Mouse (Mus musculus) G1E-ER4 (cell line): ENCODE data around the gene Cib4. TPM values are rescaled to one million over a fixed set of nuclear protein-coding genes. Genes with fewer than 3 reads are reported as not detected.

Experiments used
- GATA1 ChIP-seq: IDR thresholded peaks from one replicate; pipeline ENCODE4 v1.8.0; 2012; ENCODE audit warnings: low read length, inconsistent platforms
- polyA plus RNA-seq: library from polyadenylated mRNA; stranded (reverse); fragments of >175 nt; gene quantifications from 2 replicates; pipeline ENCODE4 v1.2.3, GENCODE M21; 2012

Cib4 gene
- polyA plus RNA-seq, 1 experiment: not detected

DNA sequence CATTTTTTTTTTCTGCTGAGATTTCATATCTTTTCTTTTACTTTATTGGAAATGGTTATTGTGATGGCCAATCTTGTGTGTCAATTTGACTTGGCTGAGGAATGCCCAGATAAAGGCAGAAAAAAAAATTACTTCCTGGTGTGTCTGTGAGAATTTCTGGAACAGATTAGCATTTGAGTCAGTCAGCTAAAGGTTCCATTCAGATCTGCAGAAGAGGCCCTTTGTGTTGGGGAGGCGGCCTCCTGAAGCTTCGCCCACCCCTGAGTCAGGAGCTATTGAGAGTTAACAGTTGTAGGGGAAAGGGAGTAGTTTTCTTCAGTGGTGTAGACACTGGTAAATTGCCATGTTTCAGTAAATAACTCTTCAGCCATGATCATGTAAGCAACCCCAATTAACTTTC is 50.3 kb downstream of the Cib4 start:
- TF ChIP-seq GATA1: no peak

DNA sequence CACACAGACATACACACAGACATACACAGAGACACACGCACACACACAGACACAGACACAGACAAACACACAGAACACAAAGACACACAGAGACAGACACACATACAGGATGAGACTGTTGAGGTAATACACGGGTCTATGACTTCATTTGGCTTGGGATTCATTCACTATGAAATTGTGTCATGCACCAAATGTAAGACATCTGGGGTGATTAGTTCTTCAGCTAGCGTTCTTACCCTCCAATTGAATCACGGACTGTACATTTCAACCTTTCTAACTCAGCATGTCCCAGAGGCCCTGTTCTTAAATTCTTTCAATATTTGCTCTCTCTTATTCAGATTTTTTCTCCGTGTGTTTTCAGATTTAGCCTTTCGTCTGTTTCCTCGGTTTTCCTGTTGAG is 51.0 kb downstream of the Cib4 start:
- TF ChIP-seq GATA1: no peak

DNA sequence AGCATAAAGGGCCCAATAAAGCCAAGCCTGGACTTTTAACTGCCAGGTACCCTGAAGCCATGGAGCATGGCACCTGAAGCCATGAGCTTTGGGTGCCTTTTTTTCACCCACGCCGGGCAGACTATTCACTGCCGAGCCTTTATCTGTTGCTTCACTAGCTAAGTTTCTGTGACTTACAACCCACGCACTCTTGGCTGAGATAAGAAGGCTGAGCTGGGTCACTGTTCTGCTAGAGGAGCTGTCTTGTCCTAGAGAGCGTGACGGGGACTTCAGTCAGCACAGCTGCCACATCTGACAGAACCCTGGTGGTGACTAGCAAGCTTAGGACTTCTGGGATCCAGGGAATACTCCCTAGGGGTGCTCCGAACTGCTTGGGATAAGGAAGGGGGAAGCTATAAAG is 51.9 kb downstream of the Cib4 start:
- no peak for TF ChIP-seq GATA1

DNA sequence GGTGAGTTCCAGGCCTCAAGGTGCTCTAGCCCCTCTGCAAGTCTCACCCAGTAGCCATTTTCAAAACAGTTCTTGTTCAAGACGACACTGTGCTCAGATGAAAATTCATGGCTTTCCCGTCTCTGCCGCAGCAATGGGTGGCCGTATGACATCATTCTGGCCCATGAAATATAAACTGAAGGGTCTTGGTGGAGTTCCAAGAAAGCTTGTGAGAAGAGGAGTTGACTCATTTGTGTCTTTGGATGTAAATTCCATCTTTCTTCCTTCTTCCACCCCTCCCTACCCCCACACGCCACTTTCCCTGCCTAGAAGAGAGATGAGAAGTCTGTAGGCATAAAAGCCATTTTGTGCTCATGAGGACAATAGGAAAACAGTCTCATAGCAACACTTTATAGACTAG is 54.8 kb downstream of the Cib4 start:
- no peak for TF ChIP-seq GATA1

DNA sequence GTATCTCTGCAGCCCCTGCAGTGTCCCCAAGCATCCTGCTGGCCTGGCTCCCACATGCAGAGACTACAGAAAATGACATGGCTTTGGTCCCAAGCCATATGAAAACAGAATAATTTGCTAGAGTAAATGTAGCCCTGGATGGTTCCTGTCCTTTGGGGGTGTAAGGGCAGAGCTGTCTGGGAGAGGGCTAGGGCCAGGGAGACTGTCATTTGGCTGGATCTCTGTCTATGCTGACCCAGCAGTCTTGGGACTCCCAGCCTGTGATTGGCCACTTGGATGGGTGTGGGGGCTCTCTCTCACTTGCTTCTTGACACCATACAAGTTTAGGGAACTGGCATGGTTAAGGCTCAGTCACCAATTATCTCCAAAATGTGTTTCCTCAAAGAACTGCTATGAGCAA is 55.4 kb downstream of the Cib4 start:
- TF ChIP-seq GATA1: no peak

GRCm38 (mm10) chr5:30485136-30485535 is 60.5 kb downstream of the Cib4 start:
- no peak for TF ChIP-seq GATA1

- no peak for TF ChIP-seq GATA1
Observed at GRCm38 (mm10) chr5:30484591-30484990, 61.0 kb downstream of the Cib4 start.

GRCm38 (mm10) chr5:30483533-30483932 is 62.1 kb downstream of the Cib4 start:
- TF ChIP-seq GATA1: no peak

DNA sequence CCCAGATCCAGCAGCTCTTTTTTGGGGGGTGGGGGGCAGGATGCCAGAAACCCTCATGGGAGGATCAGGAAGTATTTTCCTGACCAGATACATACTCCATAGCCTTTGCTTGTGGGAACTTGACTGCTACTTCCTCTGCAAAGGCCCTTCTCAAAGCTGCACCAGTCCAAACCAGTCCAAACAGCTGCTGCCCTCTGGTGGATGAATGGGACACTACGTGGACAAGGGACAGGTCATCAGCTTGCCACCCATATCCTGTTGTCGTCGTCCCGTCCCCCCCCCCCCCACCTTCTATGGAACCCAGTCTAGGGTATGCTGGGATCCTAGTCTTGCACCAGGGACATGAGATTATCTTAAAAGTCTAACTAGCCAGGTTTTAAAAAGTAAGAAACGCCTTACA is 63.3 kb downstream of the Cib4 start:
- no peak for TF ChIP-seq GATA1

DNA sequence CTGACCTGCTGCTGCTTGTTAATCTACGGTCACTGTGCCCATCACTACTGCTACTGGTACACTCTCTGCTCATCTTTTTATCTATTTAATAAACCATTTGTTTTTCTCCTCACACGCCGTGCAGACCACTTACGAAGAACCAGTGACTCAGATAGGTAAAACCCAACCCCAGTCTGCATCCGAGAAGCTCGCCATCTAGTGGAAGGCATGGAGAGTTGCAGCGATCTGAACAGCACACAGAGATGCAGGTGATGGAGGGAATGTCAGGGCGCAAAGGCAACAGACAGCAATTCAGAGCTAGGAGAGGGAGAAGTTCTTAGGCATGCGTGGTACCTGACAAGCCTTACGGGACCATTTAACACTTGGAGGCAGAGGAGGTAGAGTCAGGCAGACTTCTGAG is 69.1 kb downstream of the Cib4 start:
- TF ChIP-seq GATA1: no peak

DNA sequence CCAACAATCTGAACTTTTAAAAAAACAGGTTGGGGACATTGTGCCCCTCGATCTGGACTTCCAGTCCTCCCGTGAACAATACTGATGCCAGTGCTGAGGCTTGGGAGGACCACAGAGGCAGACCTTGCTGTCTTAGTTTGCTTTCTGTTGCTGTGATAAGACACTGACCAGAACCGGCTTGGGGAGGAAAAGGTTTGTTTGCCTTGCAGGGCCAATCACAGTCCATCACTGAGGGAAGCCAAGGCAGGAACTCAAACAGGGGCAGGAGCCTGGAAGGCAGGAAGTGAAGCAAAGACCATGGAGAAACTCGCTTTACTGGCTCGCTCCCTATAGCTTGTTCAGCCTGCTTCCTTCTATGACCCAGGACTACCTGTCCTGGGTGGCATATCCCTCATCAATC is 73.5 kb downstream of the Cib4 start:
- no peak for TF ChIP-seq GATA1

DNA sequence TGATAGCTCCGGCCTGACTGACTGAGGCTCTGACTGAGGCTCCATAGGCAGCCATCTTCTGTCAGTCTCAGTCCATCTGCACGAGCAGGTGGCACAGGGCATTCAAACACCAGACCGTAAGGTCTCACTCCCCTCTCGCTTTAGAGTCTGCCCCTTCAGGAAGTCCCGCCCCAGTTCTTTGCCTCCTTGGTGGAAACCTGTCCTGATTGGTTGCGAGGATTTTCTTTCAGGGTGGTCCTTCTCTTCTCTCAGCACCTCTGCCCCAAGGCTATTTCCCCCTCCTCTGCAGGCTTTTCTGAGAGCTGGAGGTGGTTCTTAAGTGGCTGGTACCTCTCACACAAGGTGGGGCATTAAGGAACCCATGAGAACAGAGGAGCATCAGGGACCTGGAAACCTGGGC is 75.2 kb downstream of the Cib4 start:
- TF ChIP-seq GATA1: no peak

DNA sequence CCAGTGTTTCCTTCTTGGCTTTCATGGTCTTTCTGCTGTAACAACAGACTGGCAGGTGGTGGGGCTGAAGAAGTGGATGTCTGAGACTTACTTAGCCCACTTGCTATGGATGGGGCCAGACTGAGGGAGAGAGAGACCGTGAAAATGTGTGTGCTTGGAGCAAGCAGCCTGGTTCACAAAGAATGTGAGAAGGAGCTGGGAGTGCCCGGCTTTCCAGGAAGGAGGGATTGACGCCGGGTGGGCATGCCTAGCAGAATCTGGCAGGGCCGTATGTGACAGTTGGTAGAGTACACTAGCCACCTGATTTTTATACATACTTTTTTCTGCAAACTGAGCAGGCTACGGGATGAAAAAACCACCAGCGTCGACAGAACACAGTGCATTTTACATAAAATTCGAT is 79.3 kb downstream of the Cib4 start:
- TF ChIP-seq GATA1: no peak

DNA sequence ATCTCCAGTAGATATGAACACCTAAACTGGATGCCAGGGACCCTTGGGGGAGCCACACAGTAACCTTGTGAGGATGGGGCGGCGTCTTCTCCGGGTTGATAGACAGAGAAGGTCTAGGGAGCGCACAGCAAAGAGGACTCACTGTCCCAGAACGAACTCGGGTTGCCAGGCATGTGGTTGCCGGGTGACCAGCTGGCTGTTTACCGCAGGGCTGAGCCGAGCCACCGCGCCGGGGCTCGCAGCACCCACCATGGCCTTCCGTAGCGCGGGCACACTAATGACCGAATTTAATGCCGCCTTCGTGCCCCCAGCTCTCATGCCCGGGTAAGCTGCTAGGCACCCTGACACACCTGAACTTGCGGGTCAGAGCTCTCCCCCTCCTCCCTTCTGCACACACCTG is 79.8 kb downstream of the Cib4 start, which contains the start of gene 1700001C02Rik:
Gene 1700001C02Rik (plus strand): TSS at position 187 of the 400 bp plus-strand sequence.
- TF ChIP-seq GATA1: no peak

DNA sequence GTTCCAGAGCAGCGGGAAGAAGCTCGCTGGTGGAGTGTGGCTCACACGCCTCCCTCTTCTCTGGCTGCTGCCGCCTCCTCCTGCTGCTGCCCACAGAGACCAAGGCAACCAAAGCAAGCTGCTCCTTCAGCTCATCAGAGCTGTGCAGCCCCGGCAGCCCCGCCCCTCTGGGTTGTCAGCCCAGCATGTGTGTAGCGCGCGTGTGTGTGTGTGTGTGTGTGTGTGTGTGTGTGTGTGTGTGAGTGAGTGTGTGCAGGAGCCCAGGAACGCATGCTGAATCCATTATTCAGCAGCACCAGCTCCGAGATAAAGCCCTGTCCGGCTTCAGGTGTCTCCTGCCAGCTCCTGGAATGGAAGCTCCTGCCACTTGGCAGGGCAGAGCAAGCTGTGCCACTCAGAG is 83.8 kb downstream of the Cib4 start, which contains the start of gene Otof:
Gene Otof (minus strand): TSS at position 112 of the 400 bp plus-strand sequence.
- no peak for TF ChIP-seq GATA1

GRCm38 (mm10) chr5:30460155-30460554 is 85.5 kb downstream of the Cib4 start:
- TF ChIP-seq GATA1: no peak

GRCm38 (mm10) chr5:30456056-30456455 is 89.6 kb downstream of the Cib4 start:
- TF ChIP-seq GATA1: no peak

GRCm38 (mm10) chr5:30444327-30444895 is 101.2 kb downstream of the Cib4 start:
- TF ChIP-seq GATA1: no peak
